Mouse (Mus musculus) heart, embryonic 14.5 days (tissue): ENCODE results near the gene Hmgcs1. TPM values are rescaled to one million over a fixed set of nuclear protein-coding genes. Genes with fewer than 3 reads are reported as not detected.

Experiments
- ATAC-seq: fragments of 200-750 bp; cut with Nextera tagmentation; 2 replicates; pipeline ENCODE4 v1.8.0; 2017; ENCODE audit warnings: low read depth, moderate TSS enrichment; ENCODE audit not compliant: insufficient number of reproducible peaks, insufficient read depth, low FRiP score
- H3K27ac ChIP-seq, 2 experiments: fragments of 200-500 bp in 1 of 2; fragments of 300-500 bp in 1 of 2; sonication (generic) in 1 of 2; replicated peaks in 1 of 2; 2 replicates each; pipeline ENCODE4 v1.5.1; 2012 to 2014; ENCODE audit warnings: low read depth in 2 of 2, low read length in 2 of 2, control low read depth in 1 of 2, mild to moderate bottlenecking in 1 of 2, mixed read lengths in 1 of 2; ENCODE audit not compliant: control insufficient read depth in 1 of 2, insufficient read depth in 1 of 2
- H3K27me3 ChIP-seq: fragments of 300-500 bp; sonication (generic); 2 replicates; pipeline ENCODE4 v1.6.1; 2014; ENCODE audit warnings: mild to moderate bottlenecking, low read length, control low read depth; ENCODE audit not compliant: control insufficient read depth, insufficient read depth
- H3K36me3 ChIP-seq: fragments of 300-500 bp; sonication (generic); 2 replicates; pipeline ENCODE4 v1.6.1; 2014; ENCODE audit warnings: mild to moderate bottlenecking, control low read depth, low read length, mixed read lengths; ENCODE audit not compliant: control insufficient read depth, insufficient read depth
- H3K4me1 ChIP-seq, 2 experiments: fragments of 200-500 bp in 1 of 2; fragments of 300-500 bp in 1 of 2; sonication (generic) in 1 of 2; 2 replicates each; pipeline ENCODE4 v1.6.1; 2012 to 2014; ENCODE audit warnings: low read length in 2 of 2, control low read depth in 1 of 2, mixed read lengths in 1 of 2; ENCODE audit not compliant: control insufficient read depth in 2 of 2, insufficient read depth in 2 of 2
- H3K4me2 ChIP-seq: fragments of 300-500 bp; sonication (generic); 2 replicates; pipeline ENCODE4 v1.6.1; 2014; ENCODE audit warnings: mild to moderate bottlenecking, low read length
- H3K4me3 ChIP-seq, 2 experiments: fragments of 200-500 bp in 1 of 2; fragments of 300-500 bp in 1 of 2; sonication (generic) in 1 of 2; 2 replicates each; pipeline ENCODE4 v1.5.1; 2012 to 2014; ENCODE audit warnings: low read length in 2 of 2, mild to moderate bottlenecking in 2 of 2, control low read depth in 1 of 2, low read depth in 1 of 2, moderate library complexity in 1 of 2; ENCODE audit not compliant: control insufficient read depth in 1 of 2, insufficient read depth in 1 of 2
- H3K9ac ChIP-seq: fragments of 300-500 bp; sonication (generic); 2 replicates; pipeline ENCODE4 v1.6.1; 2014; ENCODE audit warnings: mild to moderate bottlenecking, low read length
- H3K9me3 ChIP-seq: fragments of 300-500 bp; sonication (generic); 2 replicates; pipeline ENCODE4 v1.6.1; 2016; ENCODE audit warnings: low read length, control low read depth; ENCODE audit not compliant: control insufficient read depth
- WGBS: fragments of 180-500 bp; shearing (Covaris S2); extraction: QIAGEN DNeasy Blood & Tissue Kit; methylation state at CpG from one replicate; pipeline ENCODE4 v1.1.7; 2014; 5-methylcytosine and 5-hydroxymethylcytosine counted together
- polyA plus RNA-seq: library from polyadenylated mRNA; unstranded; fragments of >200 nt; fragmentation: Nextera tagmentation; extraction: Ambion mirVana; gene quantifications from 2 replicates; pipeline ENCODE4 v1.2.1, GENCODE M21; 2014

Hmgcs1 gene
- polyA plus RNA-seq, 1 experiment from 2014 or later = 76.9 TPM

- Histone ChIP-seq H3K9me3 (no peaks in the 10 kb centered on the region), H3K27me3 (no peaks in the 10 kb centered on the region), H3K9ac (no peak overlapping the region), H3K4me3 (no peak overlapping the region), H3K4me1 (peaks cover 0 to 4% of the 10 kb centered on the region in 2 experiments; a peak in 1 of 4 replicates), H3K27ac (no peak overlapping the region), H3K36me3 (no peaks in the 10 kb centered on the region), H3K4me2 (no peak overlapping the region)
- ATAC-seq = no peak
- 83% methylated on average over 7 of the region's 7 CpGs for WGBS
These were observed 39.2 kb downstream of the Hmgcs1 start for GRCm38 (mm10) chr13:119729406-119729805.

- no peaks in the 10 kb centered on the region for H3K36me3 ChIP-seq
- H3K27me3 ChIP-seq = no peaks in the 10 kb centered on the region
- no peak overlapping the region for H3K27ac ChIP-seq
- no peak for ATAC-seq
- no peak overlapping the region for H3K9ac ChIP-seq
- no peak overlapping the region for H3K4me2 ChIP-seq
- no peak overlapping the region for H3K4me3 ChIP-seq
- H3K4me1 ChIP-seq = peaks cover 0 to 4% of the 10 kb centered on the region in 2 experiments; a peak in 1 of 4 replicates
- 81% methylated on average over 6 of the region's 6 CpGs for WGBS
- H3K9me3 ChIP-seq = no peaks in the 10 kb centered on the region
These were observed 41.3 kb downstream of the Hmgcs1 start for GRCm38 (mm10) chr13:119731448-119731847.

- H3K27ac ChIP-seq = no peak overlapping the region
- WGBS = 6% methylated on average over 19 of the region's 19 CpGs
- H3K9ac ChIP-seq = peak overlapping the region; percentile 51; the same call in 1 of the 2 replicates
- H3K4me1 ChIP-seq = no peaks in the 10 kb centered on the region
- ATAC-seq = no peak
- no peaks in the 10 kb centered on the region for H3K27me3 ChIP-seq
- peak overlapping the region; percentile 70 for H3K4me2 ChIP-seq
- H3K9me3 ChIP-seq = no peaks in the 10 kb centered on the region
- H3K4me3 ChIP-seq = peak overlapping the region; percentile 25 to 29
- no peaks in the 10 kb centered on the region for H3K36me3 ChIP-seq
These were observed 51.4 kb downstream of the Hmgcs1 start for GRCm38 (mm10) chr13:119741390-119742237.

- 74% methylated on average over 6 of the region's 6 CpGs for WGBS
- H3K4me3 ChIP-seq = no peak overlapping the region
- no peaks in the 10 kb centered on the region for H3K9me3 ChIP-seq
- no peak overlapping the region for H3K27ac ChIP-seq
- H3K27me3 ChIP-seq = no peaks in the 10 kb centered on the region
- H3K4me1 ChIP-seq = no peaks in the 10 kb centered on the region
- H3K9ac ChIP-seq = no peak overlapping the region
- H3K36me3 ChIP-seq = no peaks in the 10 kb centered on the region
- no peak for ATAC-seq
- H3K4me2 ChIP-seq = no peak overlapping the region
These were observed 52.7 kb downstream of the Hmgcs1 start for GRCm38 (mm10) chr13:119742711-119743415.

- no peaks in the 10 kb centered on the region for H3K4me1 ChIP-seq
- no peaks in the 10 kb centered on the region for H3K36me3 ChIP-seq
- no peak overlapping the region for H3K27ac ChIP-seq
- WGBS = 65% methylated on average over 3 of the region's 3 CpGs
- H3K9me3 ChIP-seq = no peaks in the 10 kb centered on the region
- no peak overlapping the region for H3K4me2 ChIP-seq
- H3K9ac ChIP-seq = no peak overlapping the region
- H3K27me3 ChIP-seq = no peaks in the 10 kb centered on the region
- H3K4me3 ChIP-seq = no peak overlapping the region
- no peak for ATAC-seq
These were observed 53.3 kb downstream of the Hmgcs1 start for GRCm38 (mm10) chr13:119743470-119743869.

GRCm38 (mm10) chr13:119746930-119747329 lies 56.8 kb downstream of the Hmgcs1 start:
- ATAC-seq = no peak
- H3K36me3 ChIP-seq = no peaks in the 10 kb centered on the region
- no peaks in the 10 kb centered on the region for H3K4me1 ChIP-seq
- H3K9me3 ChIP-seq = no peaks in the 10 kb centered on the region
- H3K4me2 ChIP-seq = no peak overlapping the region
- H3K9ac ChIP-seq = no peak overlapping the region
- H3K4me3 ChIP-seq = no peak overlapping the region
- no peak overlapping the region for H3K27ac ChIP-seq
- no peaks in the 10 kb centered on the region for H3K27me3 ChIP-seq
- WGBS = 62% methylated on average over 4 of the region's 4 CpGs

- H3K4me1 ChIP-seq = peaks cover 0 to 15% of the 10 kb centered on the region in 2 experiments; a peak in 2 of 4 replicates
- WGBS = 71% methylated on average over 9 of the region's 9 CpGs
- H3K4me3 ChIP-seq = no peak overlapping the region
- H3K9ac ChIP-seq = no peak overlapping the region
- H3K27ac ChIP-seq = no peak overlapping the region
- no peaks in the 10 kb centered on the region for H3K36me3 ChIP-seq
- no peak for ATAC-seq
- no peaks in the 10 kb centered on the region for H3K27me3 ChIP-seq
- H3K9me3 ChIP-seq = no peaks in the 10 kb centered on the region
- H3K4me2 ChIP-seq = no peak overlapping the region
These were observed 63.9 kb downstream of the Hmgcs1 start for GRCm38 (mm10) chr13:119753859-119754634.
